Mouse (Mus musculus) heart, adult 2 months (tissue): ENCODE results near the gene Rbm39. TPM values are rescaled to one million over a fixed set of nuclear protein-coding genes. Genes with fewer than 3 reads are reported as not detected.
A peak's percentile ranks its signal among the peaks of the same experiment; 100 is the strongest.
"Not testable (repeated sequence)": the region's sequence is repeated elsewhere in the genome, so short reads cannot be mapped to it uniquely, and the experiment has no call there.

ENCODE experiments used
- DNase-seq, 2 experiments: peaks; one replicate each; pipeline ENCODE4 v3.0.0; 2021
- H3K27ac ChIP-seq: fragments of 200-600 bp; 2 replicates; pipeline ENCODE4 v1.8.1; 2022
- H3K27me3 ChIP-seq: fragments of 200-500 bp; 2 replicates; pipeline ENCODE4 v1.6.1; 2012; ENCODE audit warnings: mild to moderate bottlenecking, low read length, inconsistent platforms, mixed read lengths; ENCODE audit not compliant: control insufficient read depth, insufficient read depth
- H3K36me3 ChIP-seq: fragments of 200-500 bp; 2 replicates; pipeline ENCODE4 v1.6.1; 2012; ENCODE audit warnings: low read length, inconsistent platforms; ENCODE audit not compliant: control insufficient read depth, insufficient read depth
- H3K4me1 ChIP-seq: fragments of 200-500 bp; 2 replicates; pipeline ENCODE4 v1.6.1; 2011; ENCODE audit warnings: low read length; ENCODE audit not compliant: control insufficient read depth, insufficient read depth
- H3K4me3 ChIP-seq: fragments of 200-600 bp; 2 replicates; pipeline ENCODE4 v1.8.1; 2022
- H3K79me2 ChIP-seq: fragments of 200-500 bp; replicated peaks from 2 replicates; pipeline ENCODE4 v1.6.1; 2012; ENCODE audit warnings: mild to moderate bottlenecking, inconsistent platforms, low read length, moderate library complexity, mixed read lengths; ENCODE audit not compliant: control insufficient read depth, insufficient read depth
- H3K9ac ChIP-seq: fragments of 200-500 bp; 2 replicates; pipeline ENCODE4 v1.6.1; 2012; ENCODE audit warnings: low read depth, mild to moderate bottlenecking, control low read depth, inconsistent platforms, low read length, mixed read lengths
- CTCF ChIP-seq: fragments of 200-600 bp; IDR thresholded peaks from 2 replicates; pipeline ENCODE4 v1.8.1; 2022; ENCODE audit warnings: antibody characterized with exemption, mild to moderate bottlenecking, moderate library complexity
- EP300 ChIP-seq: fragments of 200-500 bp; IDR thresholded peaks from 2 replicates; pipeline ENCODE4 v1.6.1; 2011; ENCODE audit warnings: low read depth, low read length, control low read depth; ENCODE audit not compliant: insufficient read depth
- POLR2A ChIP-seq: fragments of 200-500 bp; IDR thresholded peaks from 2 replicates; pipeline ENCODE4 v1.6.1; 2011; ENCODE audit warnings: mild to moderate bottlenecking, low read depth, low read length, control low read depth; ENCODE audit not compliant: insufficient read depth
- WGBS: fragments of 180-500 bp; shearing (Covaris S2); methylation state at CpG from one replicate; pipeline ENCODE4 v1.1.7; 2018; 5-methylcytosine and 5-hydroxymethylcytosine counted together
- intact Hi-C: fragments of 180-260 bp; cut with DNase I; formaldehyde crosslinking; loops from one replicate; pipeline ENCODE4 v1.15.1; 2025
- polyA plus RNA-seq: library from polyadenylated mRNA; depleted of rRNA; stranded (reverse); fragments of >200 nt; gene quantifications from 2 replicates; pipeline ENCODE4 v1.2.3, GENCODE M21; 2012
- total RNA-seq, 2 experiments: library from RNA; stranded (reverse); gene quantifications; 2 replicates each; pipeline ENCODE4 v1.2.3; 2021

The Rbm39 gene
- total and polyA plus RNA-seq, 3 experiments = 25.8 to 143 (median 124) TPM

- 61% methylated on average over 14 of the region's 14 CpGs for WGBS
- intact Hi-C loops = no loop called here
- Histone ChIP-seq H3K36me3 (no peaks in the 10 kb centered on the region), H3K4me3 (no peak overlapping the region), H3K79me2 (no peaks in the 10 kb centered on the region), H3K27ac (peak overlapping the region; percentile 31), H3K4me1 (peaks cover 5% of the 10 kb centered on the region), H3K9ac (no peak overlapping the region), H3K27me3 (no peaks in the 10 kb centered on the region)
- TF ChIP-seq CTCF = no peak
- TF ChIP-seq EP300 = no peak
- TF ChIP-seq POLR2A = no peak
- DNase-seq = peak; percentile 50 to 65
Measured at GRCm38 (mm10) chr2:156190004-156190896, 10.2 kb upstream of the Rbm39 start.

- H3K9ac ChIP-seq, H3K79me2 ChIP-seq, H3K4me3 ChIP-seq, DNase-seq, H3K27me3 ChIP-seq, H3K27ac ChIP-seq, H3K36me3 ChIP-seq, H3K4me1 ChIP-seq, intact Hi-C loops: not testable (repeated sequence)
- 58% methylated on average over 7 of the region's 7 CpGs for WGBS
Measured at GRCm38 (mm10) chr2:156189241-156189640, 9.2 kb upstream of the Rbm39 start.

GRCm38 (mm10) chr2:156181592-156181991 is 1.6 kb upstream of the Rbm39 start:
- Histone ChIP-seq H3K27ac (peak overlapping the region; percentile 100), H3K4me3 (no peak overlapping the region), H3K79me2 (peaks cover 6% of the 10 kb centered on the region), H3K9ac (no peak overlapping the region), H3K27me3 (no peaks in the 10 kb centered on the region), H3K36me3 (peaks cover 21% of the 10 kb centered on the region), H3K4me1 (peaks cover 7% of the 10 kb centered on the region)
- intact Hi-C loops = loop anchor here (2.0 to 5.0 kb wide), 2 partner anchors 76 to 97 kb away; no protein-coding TSS in a partner anchor
- DNase-seq = no peak
- no peak for TF ChIP-seq POLR2A
- no peak for TF ChIP-seq CTCF
- no peak for TF ChIP-seq EP300
- 84% methylated on average over 2 of the region's 2 CpGs for whole genome bisulfite sequencing

GRCm38 (mm10) chr2:156180824-156181590 is 969 bp upstream of the Rbm39 start:
- Histone ChIP-seq H3K9ac (peak overlapping the region; percentile 83), H3K4me1 (peaks cover 7% of the 10 kb centered on the region), H3K36me3 (peaks cover 27% of the 10 kb centered on the region), H3K27ac (peak overlapping the region; percentile 100), H3K79me2 (peaks cover 6% of the 10 kb centered on the region), H3K4me3 (peak overlapping the region; percentile 70), H3K27me3 (no peaks in the 10 kb centered on the region)
- DNase-seq = no peak
- intact Hi-C loops = loop anchor here (1.0 to 5.0 kb wide), 3 partner anchors 13 to 98 kb away; no protein-coding TSS in a partner anchor
- TF ChIP-seq CTCF (no peak), POLR2A (no peak), EP300 (no peak)
- 3% methylated on average over 8 of the region's 8 CpGs for WGBS

- DNase-seq = no peak
- Histone ChIP-seq H3K36me3 (peaks cover 36% of the 10 kb centered on the region), H3K27ac (peak overlapping the region; percentile 100), H3K79me2 (peaks cover 6% of the 10 kb centered on the region), H3K4me3 (peak overlapping the region; percentile 82), H3K9ac (peak overlapping the region; percentile 100), H3K27me3 (no peaks in the 10 kb centered on the region), H3K4me1 (peaks cover 9% of the 10 kb centered on the region)
- no peak for TF ChIP-seq POLR2A
- TF ChIP-seq CTCF = no peak
- no peak for TF ChIP-seq EP300
- WGBS = 0% methylated on average over 41 of the region's 41 CpGs
- intact Hi-C loops = loop anchor here (1.0 to 5.0 kb wide), 3 partner anchors 15 to 99 kb away; no protein-coding TSS in a partner anchor
Measured at GRCm38 (mm10) chr2:156179796-156180093, 293 bp downstream of the Rbm39 start.
